Mouse (Mus musculus) heart, adult 2 months (tissue): ENCODE data around the gene Tlk2. TPM values are rescaled to one million over a fixed set of nuclear protein-coding genes. Genes with fewer than 3 reads are reported as not detected.

ENCODE experiments used
- DNase-seq, 2 experiments: peaks; one replicate each; pipeline ENCODE4 v3.0.0; 2021
- H3K27ac ChIP-seq: fragments of 200-600 bp; 2 replicates; pipeline ENCODE4 v1.8.1; 2022
- H3K27me3 ChIP-seq: fragments of 200-500 bp; 2 replicates; pipeline ENCODE4 v1.6.1; 2012; ENCODE audit warnings: mild to moderate bottlenecking, low read length, inconsistent platforms, mixed read lengths; ENCODE audit not compliant: control insufficient read depth, insufficient read depth
- H3K36me3 ChIP-seq: fragments of 200-500 bp; 2 replicates; pipeline ENCODE4 v1.6.1; 2012; ENCODE audit warnings: low read length, inconsistent platforms; ENCODE audit not compliant: control insufficient read depth, insufficient read depth
- H3K4me1 ChIP-seq: fragments of 200-500 bp; 2 replicates; pipeline ENCODE4 v1.6.1; 2011; ENCODE audit warnings: low read length; ENCODE audit not compliant: control insufficient read depth, insufficient read depth
- H3K4me3 ChIP-seq: fragments of 200-600 bp; 2 replicates; pipeline ENCODE4 v1.8.1; 2022
- H3K79me2 ChIP-seq: fragments of 200-500 bp; replicated peaks from 2 replicates; pipeline ENCODE4 v1.6.1; 2012; ENCODE audit warnings: mild to moderate bottlenecking, inconsistent platforms, low read length, moderate library complexity, mixed read lengths; ENCODE audit not compliant: control insufficient read depth, insufficient read depth
- H3K9ac ChIP-seq: fragments of 200-500 bp; 2 replicates; pipeline ENCODE4 v1.6.1; 2012; ENCODE audit warnings: low read depth, mild to moderate bottlenecking, control low read depth, inconsistent platforms, low read length, mixed read lengths
- CTCF ChIP-seq: fragments of 200-600 bp; IDR thresholded peaks from 2 replicates; pipeline ENCODE4 v1.8.1; 2022; ENCODE audit warnings: antibody characterized with exemption, mild to moderate bottlenecking, moderate library complexity
- EP300 ChIP-seq: fragments of 200-500 bp; IDR thresholded peaks from 2 replicates; pipeline ENCODE4 v1.6.1; 2011; ENCODE audit warnings: low read depth, low read length, control low read depth; ENCODE audit not compliant: insufficient read depth
- POLR2A ChIP-seq: fragments of 200-500 bp; IDR thresholded peaks from 2 replicates; pipeline ENCODE4 v1.6.1; 2011; ENCODE audit warnings: mild to moderate bottlenecking, low read depth, low read length, control low read depth; ENCODE audit not compliant: insufficient read depth
- WGBS: fragments of 180-500 bp; shearing (Covaris S2); methylation state at CpG from one replicate; pipeline ENCODE4 v1.1.7; 2018; 5-methylcytosine and 5-hydroxymethylcytosine counted together
- intact Hi-C: fragments of 180-260 bp; cut with DNase I; formaldehyde crosslinking; loops from one replicate; pipeline ENCODE4 v1.15.1; 2025
- polyA plus RNA-seq: library from polyadenylated mRNA; depleted of rRNA; stranded (reverse); fragments of >200 nt; gene quantifications from 2 replicates; pipeline ENCODE4 v1.2.3, GENCODE M21; 2012
- total RNA-seq, 2 experiments: library from RNA; stranded (reverse); gene quantifications; 2 replicates each; pipeline ENCODE4 v1.2.3; 2021

Tlk2 gene
- total and polyA plus RNA-seq, 3 experiments: 11.5 to 41.9 (median 35.9) TPM

GRCm38 (mm10) chr11:105247321-105247720 lies 68.7 kb downstream of the Tlk2 start:
- intact Hi-C loops: no loop called here
- H3K4me1 ChIP-seq: no peaks in the 10 kb centered on the region
- no peak overlapping the region for H3K4me3 ChIP-seq
- H3K27ac ChIP-seq: no peak overlapping the region
- DNase-seq: no peak
- no peaks in the 10 kb centered on the region for H3K27me3 ChIP-seq
- 93% methylated on average over 5 of the region's 5 CpGs for WGBS
- H3K79me2 ChIP-seq: no peaks in the 10 kb centered on the region
- TF ChIP-seq EP300: no peak
- TF ChIP-seq POLR2A: no peak
- TF ChIP-seq CTCF: no peak
- H3K36me3 ChIP-seq: peaks cover 12% of the 10 kb centered on the region
- no peak overlapping the region for H3K9ac ChIP-seq

GRCm38 (mm10) chr11:105259733-105260132 lies 81.1 kb downstream of the Tlk2 start:
- WGBS: 43% methylated on average over 3 of the region's 3 CpGs
- no peaks in the 10 kb centered on the region for H3K27me3 ChIP-seq
- peaks cover 20% of the 10 kb centered on the region for H3K36me3 ChIP-seq
- H3K4me1 ChIP-seq: no peaks in the 10 kb centered on the region
- TF ChIP-seq POLR2A (no peak), EP300 (no peak), CTCF (no peak)
- H3K79me2 ChIP-seq: no peaks in the 10 kb centered on the region; the same call in 1 of the 2 replicates
- no peak for DNase-seq
- H3K9ac ChIP-seq: no peak overlapping the region
- no peak overlapping the region; the same call in 1 of the 2 replicates for H3K27ac ChIP-seq
- H3K4me3 ChIP-seq: no peak overlapping the region
- intact Hi-C loops: no loop called here

GRCm38 (mm10) chr11:105261116-105261515 lies 82.5 kb downstream of the Tlk2 start:
- H3K36me3 ChIP-seq: peaks cover 20% of the 10 kb centered on the region
- no peaks in the 10 kb centered on the region; the same call in 1 of the 2 replicates for H3K79me2 ChIP-seq
- H3K9ac ChIP-seq: no peak overlapping the region
- TF ChIP-seq EP300 (no peak), POLR2A (no peak), CTCF (no peak)
- H3K4me1 ChIP-seq: no peaks in the 10 kb centered on the region
- no peak overlapping the region for H3K4me3 ChIP-seq
- H3K27ac ChIP-seq: no peak overlapping the region
- WGBS: 81% methylated on average over 5 of the region's 5 CpGs
- intact Hi-C loops: no loop called here
- no peak for DNase-seq
- H3K27me3 ChIP-seq: no peaks in the 10 kb centered on the region

GRCm38 (mm10) chr11:105261601-105262351 lies 83.2 kb downstream of the Tlk2 start:
- intact Hi-C loops: no loop called here
- WGBS: 55% methylated on average over 4 of the region's 4 CpGs

GRCm38 (mm10) chr11:105264506-105264905 lies 85.9 kb downstream of the Tlk2 start:
- peaks cover 16% of the 10 kb centered on the region for H3K36me3 ChIP-seq
- intact Hi-C loops: no loop called here
- no peak overlapping the region for H3K9ac ChIP-seq
- H3K27ac ChIP-seq: no peak overlapping the region
- H3K4me3 ChIP-seq: no peak overlapping the region
- H3K27me3 ChIP-seq: no peaks in the 10 kb centered on the region
- no peak for DNase-seq
- TF ChIP-seq CTCF (no peak), POLR2A (no peak), EP300 (no peak)
- H3K79me2 ChIP-seq: no peaks in the 10 kb centered on the region; the same call in 1 of the 2 replicates
- no peaks in the 10 kb centered on the region for H3K4me1 ChIP-seq

More at GRCm38 (mm10) chr11:105261601-105262351, 83.2 kb downstream of the Tlk2 start:
- H3K4me1 ChIP-seq: no peaks in the 10 kb centered on the region
- H3K27me3 ChIP-seq: no peaks in the 10 kb centered on the region
- TF ChIP-seq POLR2A (no peak), EP300 (no peak), CTCF (no peak)
- no peak overlapping the region for H3K9ac ChIP-seq
- no peak overlapping the region for H3K4me3 ChIP-seq
- H3K27ac ChIP-seq: no peak overlapping the region
- peaks cover 20% of the 10 kb centered on the region for H3K36me3 ChIP-seq
- H3K79me2 ChIP-seq: no peaks in the 10 kb centered on the region; the same call in 1 of the 2 replicates
- DNase-seq: no peak

GRCm38 (mm10) chr11:105264988-105265387 lies 86.4 kb downstream of the Tlk2 start:
- H3K79me2 ChIP-seq: no peaks in the 10 kb centered on the region; the same call in 1 of the 2 replicates

More at GRCm38 (mm10) chr11:105264988-105265387, 86.4 kb downstream of the Tlk2 start:
- no peak overlapping the region for H3K9ac ChIP-seq
- H3K4me1 ChIP-seq: no peaks in the 10 kb centered on the region
- H3K36me3 ChIP-seq: peaks cover 19% of the 10 kb centered on the region
- no peak overlapping the region for H3K27ac ChIP-seq
- TF ChIP-seq EP300 (no peak), CTCF (no peak), POLR2A (no peak)
- no peaks in the 10 kb centered on the region for H3K27me3 ChIP-seq
- intact Hi-C loops: no loop called here
- H3K4me3 ChIP-seq: no peak overlapping the region
- 90% methylated on average over 3 of the region's 3 CpGs for WGBS
- no peak for DNase-seq
